Mouse (Mus musculus) gonadal fat pad, adult 2 months (tissue): Measurements from ENCODE around the gene Cc2d2a. TPM values are rescaled to one million over a fixed set of nuclear protein-coding genes. Genes with fewer than 3 reads are reported as not detected.

Experiments used
- DNase-seq: peaks from one replicate; pipeline ENCODE4 v3.0.0-alpha.2; 2012; ENCODE audit warnings: low read depth
- polyA plus RNA-seq: library from polyadenylated mRNA; depleted of rRNA; stranded (reverse); fragments of >200 nt; gene quantifications from 2 replicates; pipeline ENCODE4 v1.2.3, GENCODE M21; 2012; rRNA removed

Gene Cc2d2a
- polyA plus RNA-seq, 1 experiment = 5.7 TPM

- no peak for DNase-seq
These were observed 66.4 kb downstream of the Cc2d2a start for GRCm38 (mm10) chr5:43728375-43729165.

DNA sequence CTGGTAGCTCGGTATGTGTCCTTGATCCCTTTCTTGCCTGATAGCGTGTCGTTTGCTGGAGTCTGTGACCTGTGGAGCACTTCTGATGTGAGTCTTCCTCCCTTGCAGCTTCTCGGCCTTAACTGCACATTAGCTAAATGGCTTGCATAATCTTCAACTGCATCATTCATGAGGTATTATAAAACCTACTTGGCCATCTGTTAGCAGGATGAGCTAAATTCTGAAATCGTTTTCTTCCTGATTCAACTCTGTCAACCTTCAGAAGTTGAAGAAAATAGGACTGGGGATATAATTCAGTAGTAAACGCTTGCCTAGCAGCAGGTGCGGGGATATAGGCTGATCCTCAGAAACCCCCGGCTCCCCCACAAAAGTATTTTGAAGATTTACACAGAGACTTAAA lies 70.2 kb downstream of the Cc2d2a start:
- no peak for DNase-seq

DNA sequence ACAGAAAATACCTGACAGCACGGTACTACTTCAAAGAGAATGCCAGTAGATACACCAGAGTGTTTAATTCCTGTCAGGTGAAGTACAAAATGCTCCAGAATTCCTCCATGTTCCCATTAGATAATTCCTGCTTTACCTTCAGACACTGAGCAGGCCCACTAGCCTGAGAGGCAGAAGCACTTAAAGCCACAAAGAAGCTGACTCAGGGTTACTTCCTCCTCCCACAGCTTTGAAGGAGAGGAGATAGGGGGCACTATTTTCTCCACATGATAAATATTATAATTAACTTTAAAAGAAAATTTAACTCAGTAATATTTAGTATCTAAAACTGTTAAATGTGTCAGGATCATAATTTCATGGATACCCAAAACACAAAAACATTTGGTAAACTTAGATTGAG lies 82.0 kb downstream of the Cc2d2a start:
- no peak for DNase-seq

GRCm38 (mm10) chr5:43745156-43745555 lies 83.0 kb downstream of the Cc2d2a start:
- no peak for DNase-seq

- no peak for DNase-seq
These were observed 85.9 kb downstream of the Cc2d2a start for GRCm38 (mm10) chr5:43748039-43748438.

GRCm38 (mm10) chr5:43749092-43749491 lies 86.9 kb downstream of the Cc2d2a start:
- no peak for DNase-seq

GRCm38 (mm10) chr5:43770618-43771354 lies 108.6 kb downstream of the Cc2d2a start:
- no peak for DNase-seq

DNA sequence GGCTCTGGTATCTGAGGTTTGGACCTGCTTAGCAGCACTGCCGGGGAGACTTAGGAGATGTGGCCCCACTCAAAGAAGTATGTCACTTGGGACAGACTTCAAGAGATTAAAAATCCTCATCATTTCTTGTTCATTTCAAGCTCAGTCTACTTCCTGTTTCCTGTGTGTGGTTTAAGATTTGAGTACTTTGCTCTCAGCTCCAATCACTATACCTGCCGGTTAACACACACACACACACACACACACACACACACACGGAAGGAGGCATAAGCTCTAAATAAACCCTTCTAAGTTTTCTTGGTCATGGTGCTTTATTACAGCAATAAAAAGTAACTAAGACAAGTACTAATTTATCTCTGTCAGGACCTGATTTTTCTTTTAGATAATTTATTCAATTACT lies 109.4 kb downstream of the Cc2d2a start:
- no peak for DNase-seq

DNA sequence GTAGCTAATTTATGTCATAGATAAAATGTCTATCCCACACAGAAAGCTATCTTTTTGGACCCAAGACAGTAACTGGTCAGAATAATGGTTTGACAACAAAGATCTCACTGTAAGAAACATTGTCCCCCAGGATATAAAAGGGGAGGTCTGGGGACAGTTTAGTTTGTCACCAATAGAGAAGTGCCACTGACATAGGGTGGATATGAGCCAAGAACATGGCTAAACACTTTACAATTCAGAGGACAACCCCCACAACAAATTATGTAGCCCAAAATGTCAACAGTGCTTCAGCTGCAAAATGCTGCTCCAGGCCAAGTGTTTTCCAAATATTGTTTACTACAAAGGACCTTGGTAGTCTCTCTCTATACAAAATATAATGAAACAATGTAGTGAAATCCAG lies 114.3 kb downstream of the Cc2d2a start:
- no peak for DNase-seq

GRCm38 (mm10) chr5:43776993-43777392 lies 114.8 kb downstream of the Cc2d2a start:
- no peak for DNase-seq

DNA sequence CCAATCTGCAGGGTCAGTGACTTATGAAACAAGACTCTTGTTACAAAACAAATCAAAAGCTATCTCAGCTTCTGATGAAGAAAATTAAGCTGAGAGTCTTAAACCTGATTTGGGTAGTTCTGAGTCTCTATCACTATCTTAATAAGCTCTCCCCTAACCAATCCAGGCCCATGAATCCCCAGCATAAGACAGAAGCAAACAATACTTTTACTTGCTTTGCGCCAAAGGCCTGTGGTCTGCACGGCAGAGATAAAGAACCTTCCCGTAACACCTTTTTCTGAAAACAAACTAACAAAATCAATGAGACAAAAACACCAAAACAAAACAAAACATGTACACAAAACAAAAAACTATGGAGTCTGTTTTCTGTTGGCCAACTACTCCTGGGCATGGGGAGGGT lies 116.4 kb downstream of the Cc2d2a start:
- DNase-seq = no peak

DNA sequence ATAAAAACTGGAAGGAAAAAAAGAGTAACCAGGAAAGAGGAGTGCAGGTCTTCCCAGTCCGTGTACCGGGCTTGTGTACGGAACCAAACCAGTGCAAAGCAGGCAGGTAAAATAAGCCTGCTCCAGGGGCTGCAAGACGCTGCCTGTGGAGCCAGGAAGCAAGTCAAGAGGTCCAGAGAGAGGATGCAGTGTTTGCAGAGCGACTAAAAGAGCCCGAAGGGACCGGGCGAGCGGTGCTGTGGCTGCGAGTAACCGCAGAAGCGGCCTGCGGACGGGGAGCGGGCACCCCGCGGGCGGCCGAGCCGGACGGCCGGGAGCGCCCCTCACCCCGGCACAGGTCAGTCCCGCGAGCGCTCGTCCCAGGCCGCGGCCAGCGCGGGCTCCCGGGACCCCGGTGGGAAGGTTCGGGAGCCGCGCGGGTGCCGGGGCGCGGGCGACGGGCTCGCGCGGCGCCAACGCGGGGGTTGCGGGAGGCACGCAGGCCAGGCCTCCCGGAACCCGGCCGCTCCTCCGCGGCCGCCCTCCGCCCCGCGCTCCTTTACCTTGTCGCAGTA lies 119.4 kb downstream of the Cc2d2a start:
- DNase-seq = no peak

DNA sequence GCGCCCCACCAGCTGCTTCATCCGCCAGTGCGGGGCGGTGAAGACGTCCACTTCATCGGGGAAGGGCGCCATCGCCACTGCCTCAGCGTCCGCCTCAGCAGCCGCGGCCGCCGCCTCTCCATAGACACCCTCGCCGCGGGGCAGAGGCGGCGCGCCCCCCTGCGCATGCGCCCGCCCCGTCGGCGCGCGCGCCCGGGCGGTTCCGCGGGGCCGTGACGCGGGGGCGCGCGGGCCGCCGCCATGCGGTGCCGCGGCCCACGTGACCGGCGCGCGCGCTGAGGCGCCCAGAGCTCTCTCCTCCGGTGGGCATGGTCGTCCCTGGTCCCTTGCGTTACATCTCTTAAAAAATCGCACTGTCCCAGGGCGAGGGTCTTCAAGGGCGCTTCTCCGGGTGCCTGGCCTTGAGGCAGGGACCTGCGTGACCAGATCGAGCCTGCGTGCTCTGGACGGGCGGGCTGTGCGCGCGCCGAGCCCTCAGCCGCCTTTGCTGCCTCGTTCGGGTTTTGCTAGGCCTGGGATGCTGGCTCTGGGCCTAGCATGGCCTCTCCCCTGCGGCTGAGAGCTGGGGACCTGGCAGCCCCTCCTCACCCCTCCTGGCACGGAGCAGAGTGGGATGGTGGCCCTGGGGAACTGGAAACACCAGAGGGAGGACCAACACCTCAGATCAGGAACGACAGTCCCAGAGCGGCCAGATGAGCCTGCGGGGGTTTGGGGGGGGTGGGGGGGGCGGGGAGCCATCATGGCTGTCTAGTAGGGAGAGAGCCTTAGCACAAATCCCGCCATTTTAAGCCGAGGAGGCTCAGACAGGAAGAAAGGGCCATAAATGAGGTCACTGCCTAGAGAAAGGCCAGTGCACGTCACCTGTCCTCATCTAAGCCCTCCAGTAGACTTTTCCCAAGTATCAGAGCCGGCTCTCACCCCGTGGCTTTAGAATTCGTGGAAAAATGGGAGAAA lies 120.1 kb downstream of the Cc2d2a start:
- no peak for DNase-seq

- no peak for DNase-seq
These were observed 121.8 kb downstream of the Cc2d2a start for GRCm38 (mm10) chr5:43783996-43784395.

GRCm38 (mm10) chr5:43786607-43787006 lies 124.5 kb downstream of the Cc2d2a start:
- DNase-seq = no peak

DNA sequence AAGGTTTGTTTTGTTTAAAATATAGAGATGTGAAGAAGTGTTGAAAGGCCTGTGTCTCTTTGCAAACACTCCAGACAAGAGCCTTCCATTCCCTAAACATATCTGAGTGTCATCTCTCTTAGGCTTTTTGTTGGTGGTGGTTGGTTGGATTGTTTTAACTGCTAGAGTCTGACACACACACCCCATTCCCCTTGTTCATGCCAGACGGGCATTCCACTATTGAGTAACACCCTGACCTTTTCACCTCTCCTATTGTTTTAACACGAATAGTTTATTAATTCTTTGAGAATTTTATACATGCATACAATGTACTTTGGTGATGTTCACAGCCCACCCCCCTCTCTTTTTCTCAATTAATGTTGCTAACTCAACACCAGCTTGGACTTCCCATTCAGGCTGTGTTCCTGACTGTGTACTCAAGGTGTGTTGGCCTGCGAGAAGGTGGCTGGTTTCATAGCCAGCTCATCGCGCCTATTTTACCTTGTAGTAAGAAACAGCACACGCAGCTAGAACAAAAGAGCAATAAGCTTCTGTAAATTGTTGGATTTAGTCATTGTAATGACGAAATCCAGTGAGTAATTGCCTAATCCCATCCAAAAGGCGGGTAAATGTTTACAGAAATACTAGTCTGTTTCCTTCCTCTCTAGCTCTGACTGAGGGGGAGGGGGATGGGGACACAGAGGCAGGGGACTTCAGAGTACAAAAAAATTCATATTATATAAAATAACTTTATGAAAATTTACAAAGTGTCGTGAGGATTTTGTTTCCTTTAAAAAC lies 126.0 kb downstream of the Cc2d2a start:
- DNase-seq = no peak

Other genes with a start within 250 kb of the Cc2d2a start
- gene C1qtnf7, start 146.8 kb upstream of the Cc2d2a start, polyA plus RNA-seq = 9.4 and 10.2 TPM in 2 replicates
- 1.0 and 1.6 TPM in 2 replicates for gene Bst1, start 156.5 kb downstream of the Cc2d2a start, polyA plus RNA-seq
- gene Fbxl5, start 159.3 kb downstream of the Cc2d2a start, polyA plus RNA-seq = 28.4 and 31.4 TPM in 2 replicates
- 6.9 and 9.1 TPM in 2 replicates for gene Cd38, start 206.2 kb downstream of the Cc2d2a start, polyA plus RNA-seq